Mouse (Mus musculus) heart, adult 8-10 months (tissue): ENCODE measurements around the gene Hnrnph1. TPM values are rescaled to one million over a fixed set of nuclear protein-coding genes. Genes with fewer than 3 reads are reported as not detected.
"Not testable (repeated sequence)": the region's sequence is repeated elsewhere in the genome, so short reads cannot be mapped to it uniquely, and the experiment has no call there.

Experiments
- DNase-seq: peaks from one replicate; pipeline ENCODE4 v3.0.0; 2022; ENCODE audit warnings: low spot score
- total RNA-seq, 4 experiments: library from RNA; stranded (reverse); gene quantifications; 2 replicates each; pipeline ENCODE4 v1.2.4; 2022

Hnrnph1 gene
- total RNA-seq: 100 to 1,000 TPM in 2 of 4 experiments, 10 to 100 TPM in 2; 90.8 to 111 (median 97.3) TPM

DNA sequence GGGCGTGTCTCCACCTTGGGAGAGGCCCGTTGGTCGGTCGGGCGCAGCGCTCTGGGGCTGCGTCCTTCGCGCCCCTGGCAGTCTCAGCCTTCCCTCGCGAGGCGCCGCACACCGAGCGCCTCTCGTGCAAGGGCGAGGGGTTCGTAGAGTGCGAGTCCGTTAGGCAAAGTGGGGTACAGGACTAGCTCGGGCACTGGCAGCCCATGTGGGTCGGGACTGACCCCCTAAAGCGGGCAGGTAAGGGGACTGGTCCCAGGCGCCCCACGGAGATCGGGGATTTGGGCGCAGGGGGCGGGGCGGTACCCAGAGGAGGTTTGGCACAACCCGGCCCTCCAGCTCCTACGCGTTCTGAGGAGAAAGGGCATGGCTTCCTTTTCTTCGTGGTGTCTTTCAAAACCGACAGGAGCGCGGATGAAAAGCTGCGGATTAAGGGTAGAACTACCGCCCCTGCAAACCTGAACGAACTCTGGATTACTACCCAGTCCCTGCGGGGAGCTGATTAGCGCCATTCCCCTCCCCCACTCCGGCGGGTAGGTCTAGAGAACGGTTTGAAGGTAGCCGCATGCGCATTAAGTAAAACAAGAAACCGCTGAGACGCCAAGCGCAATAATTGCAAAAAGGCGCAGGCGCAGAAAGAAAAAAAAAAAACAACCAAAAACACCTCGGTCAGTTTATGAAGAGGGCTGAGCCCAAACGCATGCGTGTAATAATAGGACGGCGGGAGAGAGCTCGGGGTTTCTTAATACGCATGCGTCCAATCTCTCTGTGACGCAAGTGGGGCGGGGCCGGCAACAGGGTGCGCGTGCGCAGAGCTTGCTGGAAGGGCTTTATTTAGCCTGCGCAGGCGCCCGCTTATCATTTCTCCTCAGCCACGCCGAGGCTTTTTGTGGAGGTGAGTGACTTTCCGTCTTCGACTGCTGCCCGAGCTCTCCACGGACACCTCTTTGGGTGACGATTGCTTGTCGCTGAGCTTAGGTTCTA, at the start of gene Hnrnph1:
Gene Hnrnph1 (plus strand): TSS at position 80 of the 981 bp plus-strand sequence.
- DNase-seq: peak; percentile 99

DNA sequence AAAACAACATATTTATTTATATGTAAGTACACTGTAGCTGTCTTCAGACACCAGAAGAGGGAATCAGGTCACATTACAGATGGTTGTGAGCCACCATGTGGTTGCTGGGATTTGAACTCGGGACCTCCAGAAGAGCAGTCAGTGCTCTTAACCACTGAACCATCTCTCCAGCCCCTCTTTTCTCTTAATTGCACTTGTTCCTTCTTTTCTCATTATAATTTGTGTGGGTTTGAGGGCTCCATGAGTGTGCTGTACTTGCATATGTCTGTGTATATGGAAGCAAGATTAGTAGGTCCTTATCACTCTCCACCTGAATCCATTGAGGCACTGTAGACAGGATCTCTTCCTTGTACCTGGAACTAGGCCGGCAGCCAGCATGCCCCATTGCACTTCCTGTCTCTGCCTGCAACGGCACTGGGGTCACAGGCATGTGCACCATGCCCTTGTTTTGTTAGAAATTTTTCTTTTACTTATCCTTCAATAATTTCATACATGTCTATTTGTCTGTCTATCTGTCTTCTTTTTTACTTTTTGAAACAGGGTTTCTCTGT, 48.6 kb upstream of the Hnrnph1 start:
- DNase-seq: no peak

DNA sequence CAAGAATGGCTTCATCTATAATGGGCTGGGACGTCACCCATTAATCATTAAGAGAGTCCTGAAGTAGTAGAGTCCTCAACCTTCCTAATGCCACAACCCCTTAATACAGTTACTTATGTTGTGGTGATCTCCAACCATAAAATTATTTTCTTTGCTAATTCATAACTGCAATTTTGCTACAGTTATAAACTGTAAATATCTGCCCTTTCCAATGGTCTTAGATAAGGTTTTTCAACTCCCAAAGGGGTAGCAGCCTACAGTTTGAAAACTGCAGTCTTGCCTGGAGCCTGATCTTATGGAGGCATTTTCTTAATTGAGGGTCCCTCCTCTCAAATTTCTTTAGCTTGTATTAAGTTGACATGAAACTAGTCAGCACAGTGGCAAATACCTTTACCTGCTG, 47.4 kb upstream of the Hnrnph1 start:
- DNase-seq: no peak

DNA sequence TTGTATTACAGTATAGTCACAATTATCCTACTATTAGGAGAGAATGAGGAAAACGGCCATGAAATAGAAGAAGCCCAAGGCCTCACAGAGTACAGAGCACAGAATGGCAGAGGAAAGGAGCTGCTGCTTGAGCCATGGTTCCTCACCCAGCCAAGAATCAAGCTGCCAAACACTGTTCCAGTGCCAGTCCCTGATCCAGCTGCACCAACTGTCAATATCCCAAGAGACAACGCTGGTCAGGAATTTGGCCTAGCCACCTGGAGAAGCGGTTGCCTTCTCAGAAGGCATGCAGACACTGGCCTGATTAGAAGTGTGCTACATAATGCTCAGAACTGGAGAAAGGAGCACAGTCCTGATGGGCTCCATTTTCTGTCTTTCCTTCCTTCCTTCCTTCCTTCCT, 43.6 kb upstream of the Hnrnph1 start:
- no peak for DNase-seq

DNA sequence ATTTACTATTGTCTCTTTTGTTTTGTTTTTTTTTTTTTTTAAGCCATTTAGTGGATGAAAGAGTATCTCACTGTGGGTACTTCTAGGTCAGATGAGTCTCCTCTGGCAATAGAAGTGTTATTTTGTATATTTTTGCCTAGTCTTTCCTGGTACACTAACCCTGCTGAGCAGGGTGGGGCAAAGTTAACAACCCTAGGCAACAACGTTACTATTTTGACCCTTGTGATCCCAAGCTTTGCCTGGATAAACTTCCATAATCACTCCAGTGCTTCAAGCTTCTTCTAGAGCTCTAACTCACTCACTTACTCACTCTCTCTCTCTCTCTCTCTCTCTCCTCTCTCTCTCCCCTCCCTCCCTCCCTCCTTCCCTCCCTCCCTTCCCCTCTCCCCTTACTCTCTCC, 40.7 kb upstream of the Hnrnph1 start:
- no peak for DNase-seq

DNA sequence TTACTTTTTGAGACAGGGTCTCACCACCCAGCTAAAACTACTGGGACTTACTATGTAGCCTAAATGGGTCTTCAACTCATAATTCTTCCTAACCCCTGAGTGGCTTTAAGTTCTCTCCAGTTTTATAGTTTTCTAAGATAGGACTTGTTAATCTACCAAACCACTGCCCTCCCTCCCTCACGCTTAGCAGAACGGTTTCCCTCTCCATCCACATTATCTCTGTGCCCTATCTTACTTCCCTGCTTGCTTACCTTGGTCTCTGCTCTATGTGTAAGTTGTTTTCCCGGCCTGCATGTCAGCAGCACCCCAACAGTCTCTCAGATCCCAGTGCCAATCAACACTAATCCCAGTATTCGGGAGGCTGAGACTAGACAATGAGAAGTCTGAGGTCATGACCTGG, 39.9 kb upstream of the Hnrnph1 start:
- DNase-seq: no peak

GRCm38 (mm10) chr11:50345486-50345885, 31.3 kb upstream of the Hnrnph1 start:
- no peak for DNase-seq

DNA sequence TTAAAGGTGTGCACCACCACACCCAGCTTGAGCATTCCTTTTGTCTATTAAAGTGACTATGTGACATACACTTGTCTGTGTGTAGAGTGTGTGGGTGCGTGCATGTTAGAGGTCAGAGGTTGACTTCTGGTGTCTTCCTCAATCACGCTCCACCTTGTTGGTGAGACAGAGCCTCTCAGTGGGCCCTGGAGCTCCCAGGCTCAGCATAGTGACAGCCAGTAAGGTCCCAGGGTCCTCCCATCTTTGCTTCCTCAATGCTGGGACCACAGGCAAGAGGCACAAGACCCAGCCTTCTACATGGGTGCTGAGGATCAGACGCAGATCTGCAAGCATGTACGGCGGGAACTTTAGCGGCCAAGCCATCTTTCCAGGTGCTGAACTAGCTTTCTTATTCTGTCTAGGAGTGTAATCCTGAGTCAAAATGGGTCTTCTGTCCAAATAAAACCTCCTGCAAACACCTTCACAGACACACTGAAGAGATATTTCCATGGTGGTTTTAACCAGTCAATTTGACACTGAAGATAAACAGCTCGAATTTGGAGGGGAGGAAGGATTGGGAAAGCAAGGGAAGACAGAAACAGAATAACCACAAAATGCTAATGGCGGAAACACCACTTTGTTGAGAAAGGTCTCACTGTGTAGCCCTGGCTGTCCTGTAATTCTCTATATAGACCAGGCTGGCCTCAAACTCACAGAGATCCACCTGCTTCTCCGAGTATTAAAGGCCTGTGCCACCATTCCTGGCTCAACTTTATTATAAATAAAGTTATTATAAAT, 30.3 kb upstream of the Hnrnph1 start:
- no peak for DNase-seq

DNA sequence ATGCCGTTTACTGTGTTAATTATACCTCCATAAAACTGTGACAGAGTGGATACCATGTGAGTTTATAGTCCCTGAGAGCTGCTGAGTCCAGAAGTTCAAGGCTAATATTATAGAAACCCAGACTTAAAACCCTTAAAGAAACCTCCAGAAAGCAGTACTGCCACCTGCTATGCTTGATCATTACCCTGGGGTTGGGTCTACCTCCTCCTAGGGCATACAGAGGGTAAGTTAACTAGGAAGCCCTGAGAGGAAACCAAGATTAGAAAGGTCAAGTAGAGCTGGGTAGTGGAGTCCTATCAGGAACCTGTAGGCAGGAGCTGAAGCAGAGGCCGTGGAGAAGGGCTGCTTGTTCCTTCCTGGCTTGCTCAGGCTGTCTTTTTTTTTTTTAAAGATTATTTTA, 24.6 kb upstream of the Hnrnph1 start:
- DNase-seq: no peak

GRCm38 (mm10) chr11:50354162-50354561, 22.6 kb upstream of the Hnrnph1 start, which contains the start of gene Cby3:
TSS of gene Cby3 (plus strand) at chr11:50354462.
- no peak for DNase-seq

DNA sequence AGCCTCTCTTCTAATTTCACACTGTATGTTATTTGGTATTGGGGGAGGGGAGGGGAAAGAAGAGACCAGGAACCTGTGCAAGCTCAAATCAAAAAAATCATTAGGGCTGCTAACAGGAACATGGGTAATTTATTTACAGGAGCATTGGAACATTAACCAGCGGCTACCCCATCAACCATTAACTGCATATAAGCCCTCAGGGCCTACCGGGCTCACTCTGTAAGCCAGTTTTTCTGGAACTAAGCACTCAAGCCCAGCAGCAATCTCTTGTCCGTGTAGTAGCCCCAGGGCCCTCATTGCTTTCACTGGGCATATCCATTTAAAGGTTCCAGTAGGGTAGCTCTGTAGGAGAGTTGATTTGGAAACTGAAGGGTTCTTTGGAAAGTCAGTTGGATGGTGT, 21.9 kb upstream of the Hnrnph1 start:
- DNase-seq: no peak

DNA sequence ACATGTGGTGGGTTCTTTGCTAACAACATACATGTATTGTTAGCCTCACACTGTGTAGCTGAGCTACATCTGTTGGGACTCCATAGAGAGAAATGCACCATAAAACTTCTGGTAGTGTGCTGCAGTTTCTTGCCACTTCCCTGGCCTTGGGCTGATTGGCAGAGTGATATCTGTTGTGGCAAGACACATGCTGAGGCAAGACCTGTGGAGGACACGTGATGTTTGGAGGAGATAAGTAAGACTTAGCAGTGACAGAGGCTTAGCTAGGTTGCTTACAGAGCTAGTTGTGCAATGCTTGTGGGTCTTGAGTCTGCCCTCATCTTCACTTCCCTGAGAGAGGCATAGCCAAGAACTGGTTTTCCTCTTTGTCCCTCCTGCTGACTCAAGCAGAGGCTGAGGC, 21.4 kb upstream of the Hnrnph1 start:
- no peak for DNase-seq

DNA sequence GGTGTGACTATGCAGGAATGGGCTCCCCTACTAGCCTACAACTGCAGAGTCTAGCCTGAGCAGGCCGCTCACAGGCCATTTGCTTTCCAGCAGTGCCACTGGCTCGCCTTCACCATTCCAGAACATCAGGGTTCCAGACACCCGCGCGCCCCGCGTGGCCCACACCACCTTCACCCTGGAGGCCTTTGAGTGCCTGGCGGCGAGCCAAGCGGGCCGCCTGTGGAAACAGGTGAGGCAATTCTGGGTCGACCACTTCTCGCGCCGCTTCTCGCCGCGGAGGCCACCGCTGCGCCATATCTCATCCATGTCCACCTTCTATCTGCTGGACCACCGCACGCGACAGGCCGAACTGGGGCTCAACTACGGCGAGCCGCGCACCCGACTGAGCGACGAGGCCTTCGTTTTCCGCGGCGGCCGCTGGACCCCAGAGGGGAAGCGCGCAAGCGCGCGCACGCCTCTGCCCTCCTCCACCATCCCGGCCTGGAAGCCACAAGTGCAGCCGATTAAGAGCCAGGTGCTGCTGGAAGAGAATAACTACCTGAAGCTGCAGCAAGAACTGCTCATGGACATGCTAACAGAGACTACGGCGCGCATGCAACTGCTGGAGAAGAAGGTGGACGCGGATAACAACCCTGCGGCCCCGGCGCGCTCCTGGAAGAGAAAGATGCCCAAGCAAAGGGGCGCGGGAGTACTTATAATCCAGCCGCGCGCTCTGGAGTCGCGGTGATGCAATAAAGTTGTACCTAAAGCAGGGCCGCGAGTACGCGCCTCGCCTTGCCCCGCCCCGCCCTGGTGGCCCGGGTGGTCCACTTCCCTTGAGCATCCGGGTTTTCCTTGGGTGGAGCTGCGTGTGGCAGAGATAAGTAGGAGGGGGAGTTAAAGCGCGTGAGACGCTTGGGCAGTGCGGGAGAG, 17.6 kb upstream of the Hnrnph1 start:
- no peak for DNase-seq

- DNase-seq: not testable (repeated sequence)
These were observed 15.5 kb upstream of the Hnrnph1 start for GRCm38 (mm10) chr11:50361282-50361681.

DNA sequence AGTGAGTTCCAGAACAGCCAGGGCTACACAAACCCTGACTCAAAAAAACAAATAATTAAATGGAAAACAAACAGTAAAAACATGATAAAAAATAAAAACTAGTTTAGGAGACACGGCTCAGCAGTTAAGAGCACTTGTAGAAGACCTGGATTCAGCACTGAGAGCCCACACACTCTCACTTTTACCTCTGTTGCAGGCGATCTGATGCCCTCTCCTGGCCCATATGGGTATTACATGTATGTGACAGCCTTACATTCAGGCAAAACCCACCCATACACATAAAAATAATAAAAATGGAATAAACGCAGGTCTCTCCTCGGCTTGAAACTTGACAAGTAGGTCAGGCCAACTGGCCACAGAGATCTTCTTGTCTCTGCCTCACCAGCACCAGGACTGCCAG, 12.2 kb upstream of the Hnrnph1 start:
- peak; percentile 85 for DNase-seq

DNA sequence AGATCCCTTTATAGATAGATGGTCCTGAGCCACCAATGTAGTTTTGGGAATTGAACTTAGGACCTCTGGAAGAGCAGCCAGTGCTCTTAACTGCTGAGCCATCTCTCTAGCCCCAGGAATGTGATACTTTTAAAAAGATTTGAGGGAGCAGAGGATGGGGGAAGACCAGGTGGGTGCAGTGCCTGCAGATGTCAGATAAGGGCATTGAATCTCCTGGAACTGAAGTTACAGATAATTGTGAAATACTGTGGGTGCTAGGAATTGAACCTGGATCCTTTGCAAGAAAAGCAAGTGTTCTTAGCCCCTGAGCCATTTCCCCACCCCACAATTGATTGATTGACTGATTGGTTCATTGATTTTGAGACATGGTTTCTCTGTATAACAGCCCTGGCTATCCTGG, 11.5 kb upstream of the Hnrnph1 start:
- DNase-seq: no peak

GRCm38 (mm10) chr11:50367531-50367930, 9.3 kb upstream of the Hnrnph1 start:
- DNase-seq: no peak

GRCm38 (mm10) chr11:50369360-50369911, 7.4 kb upstream of the Hnrnph1 start:
- DNase-seq: no peak

DNA sequence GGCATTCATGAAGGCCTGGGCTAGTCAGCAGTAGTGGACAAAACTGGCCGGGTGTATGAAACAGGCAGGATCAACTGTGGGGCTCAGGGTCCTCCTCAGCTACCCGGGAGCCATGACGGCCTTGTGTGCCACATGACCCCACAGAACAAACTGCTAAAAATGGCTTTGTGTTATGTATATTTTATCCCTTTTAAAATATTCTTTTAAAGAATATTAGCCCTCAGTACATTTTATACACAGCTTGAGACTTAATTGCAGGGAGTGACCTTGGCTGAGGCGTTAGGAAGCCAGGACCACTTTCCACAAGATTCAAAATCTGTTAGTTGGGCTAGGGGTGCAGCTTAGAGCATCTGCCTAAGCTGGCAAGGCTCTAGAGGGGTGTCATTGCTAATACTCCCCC, 5.8 kb upstream of the Hnrnph1 start:
- no peak for DNase-seq

DNA sequence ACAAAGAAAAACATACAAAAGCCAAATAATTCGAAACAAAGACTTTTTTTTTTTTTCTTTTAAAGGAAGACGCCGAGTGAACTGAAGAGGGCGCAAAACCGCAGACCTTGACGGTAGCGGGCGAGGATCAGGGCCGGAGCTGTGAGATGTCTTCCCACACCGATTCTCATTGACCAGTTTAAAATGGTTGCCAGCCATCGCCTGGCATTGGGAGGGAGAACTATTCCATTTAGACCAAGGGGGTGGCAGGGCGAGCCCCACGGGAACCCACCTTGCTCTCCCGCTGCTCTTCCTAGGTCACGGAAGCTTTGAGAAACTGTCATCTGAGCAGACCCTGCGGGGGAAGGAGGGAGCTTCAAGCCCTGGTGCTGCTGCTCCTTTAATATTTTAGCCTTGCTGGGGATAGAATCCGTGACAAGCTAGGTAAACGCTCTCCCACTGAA, 5.4 kb upstream of the Hnrnph1 start:
- no peak for DNase-seq

DNA sequence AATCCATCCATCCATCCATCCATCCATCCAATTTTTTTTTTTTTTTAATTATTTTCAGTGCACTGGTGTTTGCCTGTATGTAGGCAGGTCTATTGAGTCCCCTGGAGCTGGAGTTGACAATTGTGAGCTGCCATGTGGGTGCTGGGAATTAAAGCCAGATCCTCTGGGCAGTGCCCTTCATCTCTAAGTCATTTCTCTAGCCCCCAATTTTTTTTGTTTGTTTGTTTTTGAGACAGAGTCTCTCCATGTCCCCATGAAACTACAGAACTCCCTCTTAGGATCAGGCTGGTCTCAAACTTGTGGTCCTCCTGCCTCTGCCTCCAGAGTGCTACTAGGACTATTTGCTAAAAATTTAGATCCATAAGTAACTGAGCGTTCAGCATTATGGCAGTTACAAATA, 4.9 kb upstream of the Hnrnph1 start:
- no peak for DNase-seq
